Mouse (Mus musculus) hindbrain, embryonic 13.5 days (tissue): ENCODE measurements at regions not wholly inside any gene's neighbourhood (a gene's known extent, or its start where the extent isn't known, plus 50 kb on each side); places are given as distances from the start of the nearest gene placed in this dataset.

Experiments
- ATAC-seq: fragments of 200-750 bp; cut with Nextera tagmentation; 2 replicates; pipeline ENCODE4 v1.8.0; 2017; ENCODE audit warnings: moderate TSS enrichment; ENCODE audit not compliant: low FRiP score
- H3K27ac ChIP-seq: fragments of 300-500 bp; sonication (generic); 2 replicates; pipeline ENCODE4 v1.5.1; 2015; ENCODE audit warnings: inconsistent platforms, mild to moderate bottlenecking, moderate library complexity
- H3K27me3 ChIP-seq: fragments of 300-500 bp; sonication (generic); 2 replicates; pipeline ENCODE4 v1.6.1; 2015; ENCODE audit warnings: mild to moderate bottlenecking, inconsistent platforms
- H3K36me3 ChIP-seq: fragments of 300-500 bp; sonication (generic); 2 replicates; pipeline ENCODE4 v1.6.1; 2015; ENCODE audit warnings: mild to moderate bottlenecking, inconsistent platforms
- H3K4me1 ChIP-seq: fragments of 300-500 bp; sonication (generic); replicated peaks from 2 replicates; pipeline ENCODE4 v1.6.1; 2015; ENCODE audit warnings: inconsistent platforms
- H3K4me2 ChIP-seq: fragments of 300-500 bp; sonication (generic); 2 replicates; pipeline ENCODE4 v1.6.1; 2015; ENCODE audit warnings: inconsistent platforms, mild to moderate bottlenecking, moderate library complexity
- H3K4me3 ChIP-seq: fragments of 300-500 bp; sonication (generic); 2 replicates; pipeline ENCODE4 v1.5.1; 2015; ENCODE audit warnings: mild to moderate bottlenecking, inconsistent platforms
- H3K9ac ChIP-seq: fragments of 300-500 bp; sonication (generic); 2 replicates; pipeline ENCODE4 v1.6.1; 2015; ENCODE audit warnings: mild to moderate bottlenecking, inconsistent platforms
- H3K9me3 ChIP-seq: fragments of 300-500 bp; sonication (generic); 2 replicates; pipeline ENCODE4 v1.6.1; 2016; ENCODE audit warnings: inconsistent platforms
- WGBS: fragments of 180-500 bp; shearing (Covaris S2); methylation state at CpG from one replicate; pipeline ENCODE4 v1.1.7; 2015; 5-methylcytosine and 5-hydroxymethylcytosine counted together

GRCm38 (mm10) chr1:88945868-88946267 lies 124.3 kb upstream of the Sh3bp4 start:
- H3K4me2 ChIP-seq: no peak overlapping the region
- H3K27me3 ChIP-seq: no peaks in the 10 kb centered on the region
- no peak for ATAC-seq
- H3K27ac ChIP-seq: no peak overlapping the region
- peaks cover 7% of the 10 kb centered on the region for H3K4me1 ChIP-seq
- no peak overlapping the region for H3K4me3 ChIP-seq
- H3K9me3 ChIP-seq: peaks cover 14% of the 10 kb centered on the region; the same call in 1 of the 2 replicates
- no peak overlapping the region for H3K9ac ChIP-seq
- WGBS: 93% methylated on average over 10 of the region's 10 CpGs
- H3K36me3 ChIP-seq: no peaks in the 10 kb centered on the region

DNA sequence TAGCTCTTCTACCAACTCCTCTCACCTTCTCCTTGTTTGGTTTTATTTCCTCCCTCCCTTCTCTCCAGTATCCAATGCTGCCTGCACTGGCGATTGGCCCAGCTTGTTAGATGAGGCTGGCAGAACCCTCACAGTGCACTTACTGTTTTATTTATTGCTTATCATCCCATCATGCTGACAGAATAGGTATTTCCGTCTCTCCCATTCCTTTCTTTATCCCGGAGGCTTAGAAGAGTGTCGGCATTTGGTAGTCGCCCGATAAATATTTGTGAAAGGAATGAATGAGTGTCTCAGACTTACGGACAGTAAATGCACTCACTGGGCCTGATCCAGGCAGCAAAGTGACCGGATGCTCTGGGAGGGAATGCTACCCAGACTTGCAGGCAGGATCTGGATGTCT lies 123.8 kb upstream of the Sh3bp4 start:
- no peak overlapping the region for H3K4me3 ChIP-seq
- no peaks in the 10 kb centered on the region for H3K36me3 ChIP-seq
- peaks cover 7% of the 10 kb centered on the region for H3K4me1 ChIP-seq
- H3K9me3 ChIP-seq: peaks cover 14% of the 10 kb centered on the region; the same call in 1 of the 2 replicates
- 87% methylated on average over 8 of the region's 8 CpGs for WGBS
- no peak overlapping the region for H3K9ac ChIP-seq
- no peak overlapping the region for H3K27ac ChIP-seq
- no peak for ATAC-seq
- H3K4me2 ChIP-seq: no peak overlapping the region
- no peaks in the 10 kb centered on the region for H3K27me3 ChIP-seq

- H3K36me3 ChIP-seq: no peaks in the 10 kb centered on the region
- H3K9ac ChIP-seq: no peak overlapping the region
- 70% methylated on average over 1 of the region's 1 CpGs for WGBS
- no peaks in the 10 kb centered on the region for H3K27me3 ChIP-seq
- H3K4me1 ChIP-seq: no peaks in the 10 kb centered on the region
- no peak for ATAC-seq
- H3K9me3 ChIP-seq: peaks cover 14% of the 10 kb centered on the region; the same call in 1 of the 2 replicates
- H3K27ac ChIP-seq: no peak overlapping the region
- no peak overlapping the region for H3K4me2 ChIP-seq
- no peak overlapping the region for H3K4me3 ChIP-seq
These were observed 120.3 kb upstream of the Sh3bp4 start for GRCm38 (mm10) chr1:88949911-88950310.

GRCm38 (mm10) chr1:88953516-88953915 lies 116.7 kb upstream of the Sh3bp4 start:
- Histone ChIP-seq H3K4me1 (no peaks in the 10 kb centered on the region), H3K27me3 (no peaks in the 10 kb centered on the region), H3K9ac (no peak overlapping the region), H3K4me3 (no peak overlapping the region), H3K27ac (no peak overlapping the region), H3K36me3 (no peaks in the 10 kb centered on the region), H3K9me3 (peaks cover 11% of the 10 kb centered on the region; the same call in 1 of the 2 replicates), H3K4me2 (no peak overlapping the region)
- 88% methylated on average over 4 of the region's 4 CpGs for WGBS
- ATAC-seq: no peak

GRCm38 (mm10) chr1:88954784-88955183 lies 115.4 kb upstream of the Sh3bp4 start:
- Histone ChIP-seq H3K4me3 (no peak overlapping the region), H3K4me2 (no peak overlapping the region), H3K36me3 (no peaks in the 10 kb centered on the region), H3K4me1 (peaks cover 4% of the 10 kb centered on the region; the same call in 1 of the 2 replicates), H3K9me3 (no peaks in the 10 kb centered on the region), H3K9ac (no peak overlapping the region), H3K27me3 (no peaks in the 10 kb centered on the region), H3K27ac (no peak overlapping the region)
- 87% methylated on average over 5 of the region's 5 CpGs for WGBS
- ATAC-seq: no peak

GRCm38 (mm10) chr1:88957061-88957460 lies 113.2 kb upstream of the Sh3bp4 start:
- WGBS: 51% methylated on average over 5 of the region's 5 CpGs
- no peaks in the 10 kb centered on the region for H3K9me3 ChIP-seq
- no peak for ATAC-seq

DNA sequence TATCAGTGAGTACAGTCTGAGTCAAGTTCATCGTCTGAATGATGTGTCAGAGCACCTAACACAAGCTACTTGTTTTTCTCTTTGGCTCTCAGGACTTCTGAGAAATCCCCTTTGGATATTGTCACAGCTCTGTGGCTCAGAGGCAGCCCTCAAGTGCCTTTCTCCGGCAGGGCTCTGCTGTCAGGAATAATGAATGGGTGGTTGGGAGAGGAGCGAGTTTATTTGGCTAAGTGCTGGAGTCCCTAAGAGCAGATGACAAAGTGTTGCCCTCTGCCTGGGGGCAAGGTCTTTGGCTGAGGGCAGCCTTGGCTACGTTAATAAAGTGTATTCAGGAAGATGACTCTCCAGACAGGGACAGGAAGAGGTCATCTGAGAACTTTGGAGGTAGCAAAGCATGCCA lies 110.5 kb upstream of the Sh3bp4 start:
- Histone ChIP-seq H3K27me3 (no peaks in the 10 kb centered on the region), H3K4me1 (peaks cover 4% of the 10 kb centered on the region; the same call in 1 of the 2 replicates), H3K9me3 (no peaks in the 10 kb centered on the region), H3K36me3 (no peaks in the 10 kb centered on the region), H3K9ac (no peak overlapping the region), H3K4me3 (no peak overlapping the region), H3K27ac (no peak overlapping the region), H3K4me2 (no peak overlapping the region)
- 28% methylated on average over 4 of the region's 4 CpGs for WGBS
- ATAC-seq: no peak

More at GRCm38 (mm10) chr1:88957061-88957460, 113.2 kb upstream of the Sh3bp4 start:
- no peak overlapping the region for H3K9ac ChIP-seq
- H3K27ac ChIP-seq: no peak overlapping the region
- no peaks in the 10 kb centered on the region for H3K36me3 ChIP-seq
- no peak overlapping the region for H3K4me3 ChIP-seq
- H3K4me1 ChIP-seq: peaks cover 4% of the 10 kb centered on the region; the same call in 1 of the 2 replicates
- no peak overlapping the region for H3K4me2 ChIP-seq
- H3K27me3 ChIP-seq: no peaks in the 10 kb centered on the region

DNA sequence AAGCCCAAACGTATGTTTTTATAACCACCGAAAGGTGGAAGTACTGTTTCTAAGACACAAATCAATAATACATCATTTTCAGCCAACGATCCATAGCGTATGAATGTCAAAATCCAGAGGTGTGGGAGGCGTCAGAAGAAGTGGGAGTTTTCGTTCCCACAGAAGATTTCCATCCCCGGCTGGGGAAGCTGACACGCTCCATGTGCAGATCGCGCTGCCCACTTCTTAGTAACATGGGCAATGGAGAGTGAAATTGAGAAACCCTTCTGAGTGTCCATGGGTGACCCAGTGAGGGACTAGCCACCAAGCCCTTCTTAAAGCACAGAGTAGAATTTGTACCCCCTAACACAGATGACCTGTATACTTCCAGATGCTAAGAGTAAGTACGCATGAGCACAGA lies 110.1 kb upstream of the Sh3bp4 start:
- Histone ChIP-seq H3K4me2 (no peak overlapping the region), H3K4me1 (peaks cover 4% of the 10 kb centered on the region; the same call in 1 of the 2 replicates)
- WGBS: 76% methylated on average over 11 of the region's 11 CpGs

GRCm38 (mm10) chr1:88964045-88964747 lies 106.0 kb upstream of the Sh3bp4 start:
- no peak for ATAC-seq
- H3K4me1 ChIP-seq: peaks cover 4% of the 10 kb centered on the region; the same call in 1 of the 2 replicates
- no peaks in the 10 kb centered on the region for H3K36me3 ChIP-seq
- WGBS: 74% methylated on average over 14 of the region's 14 CpGs
- no peak overlapping the region for H3K4me2 ChIP-seq
- H3K27me3 ChIP-seq: no peaks in the 10 kb centered on the region
- no peak overlapping the region for H3K9ac ChIP-seq
- H3K4me3 ChIP-seq: no peak overlapping the region
- no peaks in the 10 kb centered on the region for H3K9me3 ChIP-seq
- no peak overlapping the region for H3K27ac ChIP-seq

More for the DNA sequence above, 110.1 kb upstream of the Sh3bp4 start:
- Histone ChIP-seq H3K27me3 (no peaks in the 10 kb centered on the region), H3K27ac (no peak overlapping the region), H3K9ac (no peak overlapping the region), H3K36me3 (no peaks in the 10 kb centered on the region), H3K9me3 (no peaks in the 10 kb centered on the region), H3K4me3 (no peak overlapping the region)
- ATAC-seq: no peak

GRCm38 (mm10) chr1:88966416-88966815 lies 103.8 kb upstream of the Sh3bp4 start:
- Histone ChIP-seq H3K4me1 (no peaks in the 10 kb centered on the region), H3K27ac (no peak overlapping the region), H3K4me2 (no peak overlapping the region), H3K36me3 (no peaks in the 10 kb centered on the region), H3K27me3 (no peaks in the 10 kb centered on the region), H3K9me3 (no peaks in the 10 kb centered on the region), H3K9ac (no peak overlapping the region), H3K4me3 (no peak overlapping the region)
- WGBS: 84% methylated on average over 2 of the region's 2 CpGs
- no peak for ATAC-seq

- no peaks in the 10 kb centered on the region for H3K9me3 ChIP-seq
- WGBS: 90% methylated on average over 7 of the region's 7 CpGs
These were observed 102.1 kb upstream of the Sh3bp4 start for GRCm38 (mm10) chr1:88968142-88968541.

GRCm38 (mm10) chr1:88969016-88969415 lies 101.2 kb upstream of the Sh3bp4 start:
- no peak overlapping the region for H3K9ac ChIP-seq
- H3K9me3 ChIP-seq: no peaks in the 10 kb centered on the region
- no peak overlapping the region for H3K4me3 ChIP-seq
- no peaks in the 10 kb centered on the region for H3K27me3 ChIP-seq
- no peak overlapping the region for H3K27ac ChIP-seq
- ATAC-seq: no peak
- no peaks in the 10 kb centered on the region for H3K36me3 ChIP-seq
- 91% methylated on average over 7 of the region's 7 CpGs for WGBS
- H3K4me2 ChIP-seq: no peak overlapping the region
- H3K4me1 ChIP-seq: no peaks in the 10 kb centered on the region

More at GRCm38 (mm10) chr1:88968142-88968541, 102.1 kb upstream of the Sh3bp4 start:
- H3K27me3 ChIP-seq: no peaks in the 10 kb centered on the region
- no peak overlapping the region for H3K4me3 ChIP-seq
- H3K4me2 ChIP-seq: no peak overlapping the region
- H3K27ac ChIP-seq: no peak overlapping the region
- no peak overlapping the region for H3K9ac ChIP-seq
- ATAC-seq: no peak
- no peaks in the 10 kb centered on the region for H3K36me3 ChIP-seq
- no peaks in the 10 kb centered on the region for H3K4me1 ChIP-seq

DNA sequence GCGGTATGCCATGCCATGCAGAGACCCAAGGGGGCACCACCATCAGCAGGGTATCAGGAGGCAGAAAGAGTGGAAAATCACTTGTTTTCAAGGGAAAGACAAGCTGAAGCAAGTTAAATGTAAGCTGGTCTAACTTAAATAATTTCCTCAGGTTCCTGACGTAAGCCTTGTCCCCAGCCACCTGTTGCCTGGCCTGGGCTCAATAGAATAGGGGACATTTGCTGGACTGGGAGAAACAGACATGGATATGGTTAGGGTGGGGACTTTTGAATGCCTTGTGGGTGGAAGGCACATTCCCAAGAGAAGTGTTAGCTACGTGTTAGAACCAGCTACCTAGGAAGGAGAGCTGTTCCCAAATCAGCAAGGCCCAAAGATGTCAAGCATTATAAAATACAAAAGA lies 100.6 kb upstream of the Sh3bp4 start:
- no peak overlapping the region for H3K9ac ChIP-seq
- H3K27ac ChIP-seq: no peak overlapping the region
- H3K36me3 ChIP-seq: no peaks in the 10 kb centered on the region
- 97% methylated on average over 3 of the region's 3 CpGs for WGBS
- no peak for ATAC-seq
- no peak overlapping the region for H3K4me2 ChIP-seq
- no peaks in the 10 kb centered on the region for H3K9me3 ChIP-seq
- H3K27me3 ChIP-seq: no peaks in the 10 kb centered on the region
- no peaks in the 10 kb centered on the region for H3K4me1 ChIP-seq
- no peak overlapping the region for H3K4me3 ChIP-seq
